Mouse (Mus musculus): ENCODE results near the gene Olfr20. TPM values are rescaled to one million over a fixed set of nuclear protein-coding genes. Genes with fewer than 3 reads are reported as not detected.

Olfr20 gene
- polyA plus RNA-seq, 1 experiment, result 0.38 TPM

DNA sequence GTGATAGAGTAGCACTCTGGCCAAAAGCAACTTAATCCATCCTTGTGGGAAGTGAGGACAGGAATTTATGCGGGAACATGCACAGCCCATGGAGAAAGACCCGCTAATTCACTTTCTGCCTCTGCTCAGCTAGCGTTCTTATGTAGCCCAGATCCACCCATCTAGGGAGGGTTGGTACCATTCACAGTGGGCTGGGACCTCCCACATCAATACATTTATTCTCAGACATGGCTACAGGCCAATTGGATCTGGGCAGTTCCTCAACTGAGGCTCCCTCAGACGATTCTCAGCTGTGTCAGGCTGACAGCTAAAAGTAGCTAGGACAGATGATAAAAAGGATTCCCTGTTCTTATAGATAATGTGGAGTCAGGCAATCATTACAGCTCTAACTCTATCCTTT, 23.2 kb upstream of the Olfr20 start:
- WGBS, result 83% methylated on average over 4 of the region's 4 CpGs
- DNase-seq, result no peak
- no peaks in the 10 kb centered on the region for H3K36me3 ChIP-seq (ENCODE audit: control insufficient read depth, insufficient read depth, low read length)
- H3K4me1 ChIP-seq (replicated peaks; ENCODE audit: control insufficient read depth, insufficient read depth, low read length), result no peaks in the 10 kb centered on the region
- no peaks in the 10 kb centered on the region for H3K27me3 ChIP-seq (ENCODE audit: control insufficient read depth, insufficient read depth, low read length)
- H3K27ac ChIP-seq (ENCODE audit: control insufficient read depth, insufficient read depth, low read length), result no peak overlapping the region
- no peak for TF ChIP-seq POLR2A (IDR thresholded peaks at IDR 0.05; ENCODE audit: control insufficient read depth, extremely low read depth, insufficient read depth, low read length, poor library complexity)
- TF ChIP-seq CTCF (IDR thresholded peaks at IDR 0.05; ENCODE audit: borderline replicate concordance, control insufficient read depth, extremely low read depth, insufficient read depth, low read length, poor library complexity), result no peak
- no peak overlapping the region for H3K4me3 ChIP-seq (ENCODE audit: control insufficient read depth, insufficient read depth, low read length)

- H3K4me1 ChIP-seq (replicated peaks; ENCODE audit: control insufficient read depth, insufficient read depth, low read length), result no peaks in the 10 kb centered on the region
- H3K27me3 ChIP-seq (ENCODE audit: control insufficient read depth, insufficient read depth, low read length), result no peaks in the 10 kb centered on the region
- H3K27ac ChIP-seq (ENCODE audit: control insufficient read depth, insufficient read depth, low read length), result no peak within 1 kb of the TSS
- H3K36me3 ChIP-seq (ENCODE audit: control insufficient read depth, insufficient read depth, low read length), result no peaks in the 10 kb centered on the region
- no peak for TF ChIP-seq POLR2A (IDR thresholded peaks at IDR 0.05; ENCODE audit: control insufficient read depth, extremely low read depth, insufficient read depth, low read length, poor library complexity)
- TF ChIP-seq CTCF (IDR thresholded peaks at IDR 0.05; ENCODE audit: borderline replicate concordance, control insufficient read depth, extremely low read depth, insufficient read depth, low read length, poor library complexity), result no peak
- no peak for DNase-seq
- WGBS, result 89% methylated on average over 27 of the region's 27 CpGs
- H3K4me3 ChIP-seq (ENCODE audit: control insufficient read depth, insufficient read depth, low read length), result no peak within 1 kb of the TSS
These were observed 21.1 kb upstream of the Olfr20 start, which contains the start of the genes Aspa, Gm49340 and Spata22 for GRCm38 (mm10) chr11:73329442-73329841. TSS of gene Aspa (minus strand) at chr11:73329596. TSS of gene Gm49340 (plus strand) at chr11:73329741. TSS of gene Spata22 (plus strand) at chr11:73329741.

DNA sequence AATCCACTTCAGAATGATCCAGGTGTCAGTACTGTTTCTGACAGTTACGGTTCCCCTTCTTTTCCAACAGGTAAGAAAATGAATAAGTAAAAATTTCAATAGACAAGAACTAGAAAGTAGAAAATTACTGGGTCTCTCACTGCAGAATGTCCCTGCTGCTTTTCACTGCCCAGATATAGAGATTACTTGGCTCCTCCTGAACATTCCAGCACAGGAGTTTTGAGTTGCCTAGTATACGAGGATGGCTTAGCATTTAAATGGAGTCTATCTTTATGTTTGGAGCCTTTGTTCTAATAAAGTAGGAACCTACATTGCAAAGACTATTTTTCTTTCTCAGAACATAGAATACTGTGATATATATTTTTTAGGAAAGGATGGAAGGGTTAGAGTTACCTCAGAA, 17.2 kb upstream of the Olfr20 start:
- WGBS, result 80% methylated on average over 2 of the region's 2 CpGs

DNA sequence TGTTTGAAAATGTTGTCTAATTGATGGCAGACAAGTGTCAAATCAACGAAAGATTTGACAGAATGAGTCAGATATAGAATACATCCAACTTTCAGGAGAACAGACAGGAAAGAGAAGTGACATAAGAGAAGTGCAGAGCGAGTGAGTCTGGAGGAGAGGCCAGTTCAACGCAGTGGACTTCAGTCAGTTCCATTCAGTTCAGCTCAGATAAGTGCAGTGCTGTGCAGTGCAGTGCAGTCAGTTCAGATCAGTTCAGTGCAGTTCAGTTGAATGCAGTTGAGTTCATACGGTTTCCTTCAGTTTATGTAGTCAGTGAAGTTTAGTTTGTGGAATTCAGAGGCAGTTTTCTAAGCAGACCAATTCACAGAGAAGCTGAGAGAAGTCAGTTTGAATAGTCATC, 13.7 kb upstream of the Olfr20 start:
- TF ChIP-seq CTCF (IDR thresholded peaks at IDR 0.05; ENCODE audit: borderline replicate concordance, control insufficient read depth, extremely low read depth, insufficient read depth, low read length, poor library complexity) (no peak), POLR2A (IDR thresholded peaks at IDR 0.05; ENCODE audit: control insufficient read depth, extremely low read depth, insufficient read depth, low read length, poor library complexity) (no peak)
- H3K4me1 ChIP-seq (replicated peaks; ENCODE audit: control insufficient read depth, insufficient read depth, low read length), result no peaks in the 10 kb centered on the region
- no peak for DNase-seq
- 82% methylated on average over 4 of the region's 4 CpGs for WGBS
- no peaks in the 10 kb centered on the region for H3K27me3 ChIP-seq (ENCODE audit: control insufficient read depth, insufficient read depth, low read length)
- H3K4me3 ChIP-seq (ENCODE audit: control insufficient read depth, insufficient read depth, low read length), result no peak overlapping the region
- no peak overlapping the region for H3K27ac ChIP-seq (ENCODE audit: control insufficient read depth, insufficient read depth, low read length)
- H3K36me3 ChIP-seq (ENCODE audit: control insufficient read depth, insufficient read depth, low read length), result no peaks in the 10 kb centered on the region

More for the DNA sequence above, 17.2 kb upstream of the Olfr20 start:
- Histone ChIP-seq H3K36me3 (ENCODE audit: control insufficient read depth, insufficient read depth, low read length) (no peaks in the 10 kb centered on the region), H3K4me1 (replicated peaks; ENCODE audit: control insufficient read depth, insufficient read depth, low read length) (no peaks in the 10 kb centered on the region), H3K4me3 (ENCODE audit: control insufficient read depth, insufficient read depth, low read length) (no peak overlapping the region), H3K27me3 (ENCODE audit: control insufficient read depth, insufficient read depth, low read length) (no peaks in the 10 kb centered on the region), H3K27ac (ENCODE audit: control insufficient read depth, insufficient read depth, low read length) (no peak overlapping the region)
- TF ChIP-seq POLR2A (IDR thresholded peaks at IDR 0.05; ENCODE audit: control insufficient read depth, extremely low read depth, insufficient read depth, low read length, poor library complexity) (no peak), CTCF (IDR thresholded peaks at IDR 0.05; ENCODE audit: borderline replicate concordance, control insufficient read depth, extremely low read depth, insufficient read depth, low read length, poor library complexity) (no peak)
- DNase-seq, result no peak

DNA sequence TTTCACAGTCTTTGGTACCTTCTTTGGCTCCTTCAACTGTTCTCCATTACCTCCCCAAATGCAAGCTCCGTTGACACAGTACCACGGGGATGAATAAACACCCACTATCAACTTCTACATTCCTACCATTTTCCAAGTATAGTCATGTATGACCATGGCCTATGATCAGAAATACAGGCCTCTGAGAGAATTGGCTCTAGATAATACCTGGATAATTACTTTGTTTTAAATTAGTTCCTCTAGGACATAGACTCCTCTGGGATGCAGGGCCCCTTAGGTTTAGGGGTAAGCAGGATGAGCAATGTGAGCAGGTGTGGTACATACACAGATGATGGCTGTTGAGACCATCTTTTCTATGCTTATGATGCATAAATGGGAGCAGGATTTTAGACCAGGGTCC, 20.4 kb downstream of the Olfr20 start, which contains the start of gene Olfr376:
TSS of gene Olfr376 (plus strand) at position 301 of the 400 bp plus-strand sequence.
- Histone ChIP-seq H3K36me3 (ENCODE audit: control insufficient read depth, insufficient read depth, low read length) (no peaks in the 10 kb centered on the region), H3K27ac (ENCODE audit: control insufficient read depth, insufficient read depth, low read length) (no peak within 1 kb of the TSS), H3K4me1 (replicated peaks; ENCODE audit: control insufficient read depth, insufficient read depth, low read length) (no peaks in the 10 kb centered on the region), H3K4me3 (ENCODE audit: control insufficient read depth, insufficient read depth, low read length) (no peak within 1 kb of the TSS), H3K27me3 (ENCODE audit: control insufficient read depth, insufficient read depth, low read length) (no peaks in the 10 kb centered on the region)
- DNase-seq, result no peak
- WGBS, result 90% methylated on average over 2 of the region's 2 CpGs
- no peak for TF ChIP-seq CTCF (IDR thresholded peaks at IDR 0.05; ENCODE audit: borderline replicate concordance, control insufficient read depth, extremely low read depth, insufficient read depth, low read length, poor library complexity)
- no peak for TF ChIP-seq POLR2A (IDR thresholded peaks at IDR 0.05; ENCODE audit: control insufficient read depth, extremely low read depth, insufficient read depth, low read length, poor library complexity)

DNA sequence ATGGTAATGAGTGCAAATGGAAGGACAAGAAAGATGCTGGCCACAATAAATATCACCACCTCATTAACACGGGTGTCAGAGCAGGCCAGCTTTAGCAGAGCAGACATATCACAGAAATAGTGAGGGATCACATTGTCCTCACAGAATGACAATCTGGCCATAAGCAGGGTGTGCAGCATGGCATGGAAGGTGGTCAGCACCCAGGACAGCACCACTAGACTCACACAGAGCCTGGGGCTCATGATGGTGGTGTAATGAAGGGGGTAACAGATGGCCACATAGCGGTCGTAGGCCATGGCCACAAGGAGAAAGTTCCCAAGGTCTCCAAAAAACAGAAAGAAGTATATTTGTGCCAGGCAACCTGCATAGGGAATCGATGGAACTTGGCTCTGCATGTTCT, 44.8 kb downstream of the Olfr20 start:
- no peaks in the 10 kb centered on the region for H3K4me1 ChIP-seq (replicated peaks; ENCODE audit: control insufficient read depth, insufficient read depth, low read length)
- H3K4me3 ChIP-seq (ENCODE audit: control insufficient read depth, insufficient read depth, low read length), result no peak overlapping the region
- no peak for DNase-seq
- TF ChIP-seq CTCF (IDR thresholded peaks at IDR 0.05; ENCODE audit: borderline replicate concordance, control insufficient read depth, extremely low read depth, insufficient read depth, low read length, poor library complexity) (no peak), POLR2A (IDR thresholded peaks at IDR 0.05; ENCODE audit: control insufficient read depth, extremely low read depth, insufficient read depth, low read length, poor library complexity) (no peak)
- no peaks in the 10 kb centered on the region for H3K36me3 ChIP-seq (ENCODE audit: control insufficient read depth, insufficient read depth, low read length)
- WGBS, result 75% methylated on average over 4 of the region's 4 CpGs
- no peaks in the 10 kb centered on the region for H3K27me3 ChIP-seq (ENCODE audit: control insufficient read depth, insufficient read depth, low read length)
- H3K27ac ChIP-seq (ENCODE audit: control insufficient read depth, insufficient read depth, low read length), result no peak overlapping the region

DNA sequence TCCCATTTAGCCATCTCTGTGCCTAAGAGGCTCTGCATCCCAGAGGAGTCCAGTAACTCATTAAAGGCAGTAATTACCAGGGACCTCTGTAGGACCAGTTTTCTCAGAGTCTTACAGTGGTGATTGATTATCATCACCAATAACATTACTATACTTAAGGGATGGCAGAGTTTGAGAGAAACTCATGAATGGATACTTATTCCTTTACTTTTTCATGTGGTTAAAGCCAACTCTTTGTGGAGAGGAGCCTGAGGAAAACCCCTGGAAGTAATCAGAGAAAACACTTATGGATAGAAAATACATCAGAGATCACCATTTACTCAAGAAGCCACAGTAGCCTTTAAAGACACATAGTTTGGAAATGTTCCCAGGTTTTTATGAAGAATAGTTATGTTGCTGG, 48.9 kb downstream of the Olfr20 start, which contains the start of gene Olfr1:
TSS of gene Olfr1 (minus strand) at position 101 of the 400 bp plus-strand sequence.
- H3K36me3 ChIP-seq (ENCODE audit: control insufficient read depth, insufficient read depth, low read length), result no peaks in the 10 kb centered on the region
- TF ChIP-seq CTCF (IDR thresholded peaks at IDR 0.05; ENCODE audit: borderline replicate concordance, control insufficient read depth, extremely low read depth, insufficient read depth, low read length, poor library complexity) (no peak), POLR2A (IDR thresholded peaks at IDR 0.05; ENCODE audit: control insufficient read depth, extremely low read depth, insufficient read depth, low read length, poor library complexity) (no peak)
- no peak within 1 kb of the TSS for H3K27ac ChIP-seq (ENCODE audit: control insufficient read depth, insufficient read depth, low read length)
- H3K27me3 ChIP-seq (ENCODE audit: control insufficient read depth, insufficient read depth, low read length), result no peaks in the 10 kb centered on the region
- no peak for DNase-seq
- H3K4me1 ChIP-seq (replicated peaks; ENCODE audit: control insufficient read depth, insufficient read depth, low read length), result no peaks in the 10 kb centered on the region
- no peak within 1 kb of the TSS for H3K4me3 ChIP-seq (ENCODE audit: control insufficient read depth, insufficient read depth, low read length)

Other genes with a start within 250 kb of the Olfr20 start
- gene Haspin, start 212.5 kb upstream of the Olfr20 start, polyA plus RNA-seq (2012; rRNA removed), result 8.6 and 14.0 TPM in 2 replicates
- gene P2rx5, start 190.4 kb upstream of the Olfr20 start, polyA plus RNA-seq (2012; rRNA removed), result 1.9 and 2.0 TPM in 2 replicates
- gene Emc6, start 173.7 kb upstream of the Olfr20 start, polyA plus RNA-seq (2012; rRNA removed), result 58.6 and 64.9 TPM in 2 replicates
- 63.1 and 72.0 TPM in 2 replicates for gene Tax1bp3, start 173.7 kb upstream of the Olfr20 start, polyA plus RNA-seq (2012; rRNA removed)
- gene Ctns, start 151.7 kb upstream of the Olfr20 start, polyA plus RNA-seq (2012; rRNA removed), result 20.1 and 20.6 TPM in 2 replicates
- gene Shpk, start 151.3 kb upstream of the Olfr20 start, polyA plus RNA-seq (2012; rRNA removed), result 3.7 and 4.0 TPM in 2 replicates
- 0.16 and 0.55 TPM in 2 replicates for gene Trpv1, start 116.5 kb upstream of the Olfr20 start, polyA plus RNA-seq (2012; rRNA removed)
- 0.15 and 0.19 TPM in 2 replicates for gene Trpv3, start 83.4 kb upstream of the Olfr20 start, polyA plus RNA-seq (2012; rRNA removed)
- 0.46 and 0.87 TPM in 2 replicates for gene Aspa, start 21.2 kb upstream of the Olfr20 start, polyA plus RNA-seq (2012; rRNA removed)
- gene Gm49340, start 21.0 kb upstream of the Olfr20 start, polyA plus RNA-seq (2012; rRNA removed), result not detected in 2 replicates
- gene Spata22, start 21.0 kb upstream of the Olfr20 start, polyA plus RNA-seq (2012; rRNA removed), result not detected in 2 replicates
- not detected in 2 replicates for gene Olfr376, start 20.5 kb downstream of the Olfr20 start, polyA plus RNA-seq (2012; rRNA removed)
- not detected in 2 replicates for gene Olfr1, start 48.8 kb downstream of the Olfr20 start, polyA plus RNA-seq (2012; rRNA removed)
- not detected in 2 replicates for gene Olfr378, start 77.7 kb downstream of the Olfr20 start, polyA plus RNA-seq (2012; rRNA removed)
- gene Olfr380, start 106.7 kb downstream of the Olfr20 start, polyA plus RNA-seq (2012; rRNA removed), result not detected in 2 replicates
- gene Olfr381, start 140.8 kb downstream of the Olfr20 start, polyA plus RNA-seq (2012; rRNA removed), result not detected in 2 replicates
- not detected in 2 replicates for gene Olfr382, start 166.4 kb downstream of the Olfr20 start, polyA plus RNA-seq (2012; rRNA removed)
- not detected in 2 replicates for gene Olfr385, start 242.2 kb downstream of the Olfr20 start, polyA plus RNA-seq (2012; rRNA removed)
- gene Olfr384, start 247.8 kb downstream of the Olfr20 start, polyA plus RNA-seq (2012; rRNA removed), result not detected in 2 replicates

Measured in thymus, adult 2 months (tissue).